Mouse (Mus musculus): ENCODE measurements around the gene Nub1. TPM values are rescaled to one million over a fixed set of nuclear protein-coding genes. Genes with fewer than 3 reads are reported as not detected.
A peak's percentile ranks its signal among the peaks of the same experiment; 100 is the strongest.

The Nub1 gene
- total and polyA plus RNA-seq, 2 experiments from 2014 or later: 61.0 to 88.6 TPM

DNA sequence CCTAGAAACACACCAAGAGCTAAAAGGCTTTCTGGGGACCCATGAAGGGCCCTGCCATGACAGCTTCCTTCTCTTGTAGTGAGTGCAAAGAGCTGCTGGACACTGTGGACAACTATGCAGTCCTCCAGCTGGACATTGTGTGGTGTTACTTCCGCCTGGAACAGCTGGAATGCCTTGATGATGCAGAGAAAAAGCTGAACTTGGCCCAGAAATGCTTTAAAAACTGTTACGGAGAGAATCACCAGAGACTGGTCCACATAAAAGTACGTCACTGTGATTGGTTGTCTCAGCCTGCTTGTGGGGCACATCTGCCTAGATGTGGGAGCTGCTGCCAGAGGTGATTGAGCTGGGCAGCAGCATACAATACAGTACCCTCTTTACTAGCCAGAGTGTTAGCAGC, 15.9 kb downstream of the Nub1 start:
- Histone ChIP-seq H3K4me2 (ENCODE audit: low read depth) (no peak overlapping the region), H3K9ac (no peak overlapping the region), H3K36me3 (ENCODE audit: insufficient read depth) (peaks cover 96% of the 10 kb centered on the region), H3K4me1 (ENCODE audit: insufficient read depth) (no peaks in the 10 kb centered on the region), H3K9me3 (ENCODE audit: low read length) (no peaks in the 10 kb centered on the region), H3K27me3 (ENCODE audit: insufficient read depth, low read length) (no peaks in the 10 kb centered on the region), H3K27ac (ENCODE audit: low read depth, low read length) (no peak overlapping the region), H3K4me3 (ENCODE audit: low read depth, low read length) (no peak overlapping the region)
- DNase-seq: no peak
- no peak for ATAC-seq
- 87% methylated on average over 3 of the region's 3 CpGs for WGBS
- TF ChIP-seq CTCF (IDR thresholded peaks at IDR 0.05; ENCODE audit: low read depth): no peak

GRCm38 (mm10) chr5:24704615-24705014, 19.3 kb downstream of the Nub1 start:
- ATAC-seq (no peak), DNase-seq (no peak)
- Histone ChIP-seq H3K9ac (no peak overlapping the region), H3K4me2 (ENCODE audit: low read depth) (no peak overlapping the region), H3K9me3 (ENCODE audit: low read length) (no peaks in the 10 kb centered on the region), H3K27ac (ENCODE audit: low read depth, low read length) (no peak overlapping the region), H3K27me3 (ENCODE audit: insufficient read depth, low read length) (no peaks in the 10 kb centered on the region), H3K36me3 (ENCODE audit: insufficient read depth) (peaks cover 98% of the 10 kb centered on the region), H3K4me3 (ENCODE audit: low read depth, low read length) (no peak overlapping the region), H3K4me1 (ENCODE audit: insufficient read depth) (no peaks in the 10 kb centered on the region)
- WGBS: 92% methylated on average over 8 of the region's 8 CpGs
- TF ChIP-seq CTCF (IDR thresholded peaks at IDR 0.05; ENCODE audit: low read depth): no peak

DNA sequence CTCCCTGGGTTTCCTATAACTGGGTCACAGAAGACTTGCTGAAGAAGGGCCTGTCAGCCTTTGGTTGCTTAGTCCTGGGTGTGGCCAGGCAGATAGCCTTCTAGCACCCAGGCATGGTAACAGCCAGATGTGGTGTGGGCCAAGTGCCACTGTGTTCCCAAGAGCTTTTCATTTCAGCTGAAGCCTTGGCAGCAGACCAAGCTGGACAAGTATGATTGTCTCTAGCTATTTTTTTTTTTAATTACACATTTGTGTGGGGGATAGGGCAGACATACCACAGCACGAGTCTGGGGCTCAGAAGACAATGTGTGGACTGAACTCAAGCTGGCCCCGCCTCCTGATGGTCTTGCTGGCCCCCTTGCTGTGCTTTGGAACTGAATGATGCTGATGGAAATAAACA, 24.6 kb downstream of the Nub1 start:
- Histone ChIP-seq H3K4me2 (ENCODE audit: low read depth) (no peak overlapping the region), H3K4me3 (ENCODE audit: low read depth, low read length) (no peak overlapping the region), H3K27me3 (ENCODE audit: insufficient read depth, low read length) (no peaks in the 10 kb centered on the region), H3K9ac (no peak overlapping the region), H3K9me3 (ENCODE audit: low read length) (peaks cover 8% of the 10 kb centered on the region; the same call in 1 of the 2 replicates), H3K4me1 (ENCODE audit: insufficient read depth) (no peaks in the 10 kb centered on the region), H3K27ac (ENCODE audit: low read depth, low read length) (no peak overlapping the region), H3K36me3 (ENCODE audit: insufficient read depth) (peaks cover 59% of the 10 kb centered on the region)
- TF ChIP-seq CTCF (IDR thresholded peaks at IDR 0.05; ENCODE audit: low read depth): no peak
- DNase-seq (no peak), ATAC-seq (no peak)
- WGBS: 55% methylated on average over 2 of the region's 2 CpGs

- TF ChIP-seq CTCF (IDR thresholded peaks at IDR 0.05; ENCODE audit: low read depth): no peak; the same call in 1 of the 2 replicates
These were observed 26.3 kb downstream of the Nub1 start for GRCm38 (mm10) chr5:24711615-24712014.

DNA sequence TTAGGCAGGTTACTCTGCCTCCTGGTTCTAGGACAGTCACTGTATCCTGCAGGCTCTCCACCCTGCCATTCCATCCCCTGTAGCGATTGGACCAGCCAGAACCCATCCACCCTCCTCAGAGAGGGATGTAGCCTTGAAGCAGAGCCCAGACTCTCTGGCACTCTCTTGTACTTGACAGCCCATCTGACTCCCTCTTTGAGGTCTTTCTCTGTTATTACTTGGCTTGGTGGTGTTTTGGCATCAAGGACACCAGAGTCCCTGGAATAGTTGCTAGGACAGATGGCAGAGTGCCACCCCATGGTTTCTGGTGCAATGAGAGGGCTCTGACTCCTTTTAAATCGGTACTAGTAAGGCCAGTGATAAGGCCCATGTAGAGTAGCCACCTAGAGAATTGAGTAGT, 27.9 kb downstream of the Nub1 start:
- DNase-seq (peak; percentile 58), ATAC-seq (peak; percentile 86)
- no peak overlapping the region for H3K4me2 ChIP-seq (ENCODE audit: low read depth)

More at GRCm38 (mm10) chr5:24711615-24712014, 26.3 kb downstream of the Nub1 start:
- Histone ChIP-seq H3K27ac (ENCODE audit: low read depth, low read length) (no peak overlapping the region), H3K9me3 (ENCODE audit: low read length) (peaks cover 8% of the 10 kb centered on the region; the same call in 1 of the 2 replicates), H3K4me2 (ENCODE audit: low read depth) (no peak overlapping the region), H3K4me1 (ENCODE audit: insufficient read depth) (no peaks in the 10 kb centered on the region), H3K9ac (no peak overlapping the region), H3K27me3 (ENCODE audit: insufficient read depth, low read length) (no peaks in the 10 kb centered on the region), H3K4me3 (ENCODE audit: low read depth, low read length) (no peak overlapping the region), H3K36me3 (ENCODE audit: insufficient read depth) (peaks cover 43% of the 10 kb centered on the region)
- ATAC-seq (no peak), DNase-seq (no peak)
- 96% methylated on average over 6 of the region's 6 CpGs for WGBS

DNA sequence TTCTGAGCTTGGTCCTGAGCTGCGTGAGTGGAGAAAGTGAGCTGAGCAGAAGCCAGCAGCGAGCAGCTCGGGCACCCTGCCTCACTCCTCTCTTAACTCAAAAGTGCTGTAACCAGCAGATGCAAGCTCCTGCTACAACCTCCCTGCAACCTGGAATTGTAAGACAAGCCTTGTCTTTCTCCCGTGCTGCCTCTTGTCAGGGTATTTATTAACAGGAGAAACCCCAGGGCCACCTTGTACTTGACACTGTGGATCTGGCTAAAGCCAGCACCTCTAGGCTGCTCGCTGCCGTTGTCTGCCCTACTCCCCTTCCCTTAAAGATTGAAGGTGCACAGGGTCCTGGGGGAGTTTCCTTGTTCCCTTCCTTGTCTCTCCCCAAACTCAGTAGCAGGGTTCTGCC, 28.7 kb downstream of the Nub1 start:
- no peak for TF ChIP-seq CTCF (IDR thresholded peaks at IDR 0.05; ENCODE audit: low read depth)
- Histone ChIP-seq H3K4me2 (ENCODE audit: low read depth) (no peak overlapping the region), H3K9me3 (ENCODE audit: low read length) (peaks cover 8% of the 10 kb centered on the region; the same call in 1 of the 2 replicates), H3K27me3 (ENCODE audit: insufficient read depth, low read length) (no peaks in the 10 kb centered on the region), H3K9ac (no peak overlapping the region), H3K36me3 (ENCODE audit: insufficient read depth) (peaks cover 19% of the 10 kb centered on the region), H3K4me1 (ENCODE audit: insufficient read depth) (no peaks in the 10 kb centered on the region), H3K4me3 (ENCODE audit: low read depth, low read length) (no peak overlapping the region), H3K27ac (ENCODE audit: low read depth, low read length) (no peak overlapping the region)
- DNase-seq (no peak), ATAC-seq (no peak)
- 83% methylated on average over 6 of the region's 6 CpGs for whole genome bisulfite sequencing

More for the DNA sequence above, 27.9 kb downstream of the Nub1 start:
- Histone ChIP-seq H3K9ac (no peak overlapping the region), H3K4me1 (ENCODE audit: insufficient read depth) (no peaks in the 10 kb centered on the region), H3K4me3 (ENCODE audit: low read depth, low read length) (no peak overlapping the region), H3K27ac (ENCODE audit: low read depth, low read length) (no peak overlapping the region), H3K9me3 (ENCODE audit: low read length) (peaks cover 8% of the 10 kb centered on the region; the same call in 1 of the 2 replicates), H3K27me3 (ENCODE audit: insufficient read depth, low read length) (no peaks in the 10 kb centered on the region), H3K36me3 (ENCODE audit: insufficient read depth) (peaks cover 27% of the 10 kb centered on the region)
- no peak for TF ChIP-seq CTCF (IDR thresholded peaks at IDR 0.05; ENCODE audit: low read depth)
- 61% methylated on average over 2 of the region's 2 CpGs for WGBS

- TF ChIP-seq CTCF (IDR thresholded peaks at IDR 0.05; ENCODE audit: low read depth): no peak
These were observed 32.7 kb downstream of the Nub1 start for GRCm38 (mm10) chr5:24718076-24718475.

More at GRCm38 (mm10) chr5:24718076-24718475, 32.7 kb downstream of the Nub1 start:
- 92% methylated on average over 6 of the region's 6 CpGs for WGBS
- H3K27me3 ChIP-seq (ENCODE audit: insufficient read depth, low read length): no peaks in the 10 kb centered on the region
- H3K36me3 ChIP-seq (ENCODE audit: insufficient read depth): no peaks in the 10 kb centered on the region
- no peak overlapping the region for H3K4me3 ChIP-seq (ENCODE audit: low read depth, low read length)
- no peak for ATAC-seq
- H3K27ac ChIP-seq (ENCODE audit: low read depth, low read length): no peak overlapping the region
- no peak overlapping the region for H3K4me2 ChIP-seq (ENCODE audit: low read depth)
- no peaks in the 10 kb centered on the region for H3K9me3 ChIP-seq (ENCODE audit: low read length)
- H3K9ac ChIP-seq: no peak overlapping the region
- H3K4me1 ChIP-seq (ENCODE audit: insufficient read depth): no peaks in the 10 kb centered on the region
- no peak for DNase-seq
